Mouse (Mus musculus) liver, postnatal 0 days (tissue): ENCODE results near the gene Zfp607b.

Experiments
- CTCF ChIP-seq: sonication (generic); IDR thresholded peaks from 2 replicates; pipeline ENCODE4 v1.5.1; 2016; ENCODE audit warnings: antibody characterized with exemption, low read depth
- EP300 ChIP-seq: IDR thresholded peaks from 2 replicates; pipeline ENCODE4 v1.6.1; 2016; ENCODE audit warnings: antibody characterized with exemption, low read depth, mild to moderate bottlenecking

DNA sequence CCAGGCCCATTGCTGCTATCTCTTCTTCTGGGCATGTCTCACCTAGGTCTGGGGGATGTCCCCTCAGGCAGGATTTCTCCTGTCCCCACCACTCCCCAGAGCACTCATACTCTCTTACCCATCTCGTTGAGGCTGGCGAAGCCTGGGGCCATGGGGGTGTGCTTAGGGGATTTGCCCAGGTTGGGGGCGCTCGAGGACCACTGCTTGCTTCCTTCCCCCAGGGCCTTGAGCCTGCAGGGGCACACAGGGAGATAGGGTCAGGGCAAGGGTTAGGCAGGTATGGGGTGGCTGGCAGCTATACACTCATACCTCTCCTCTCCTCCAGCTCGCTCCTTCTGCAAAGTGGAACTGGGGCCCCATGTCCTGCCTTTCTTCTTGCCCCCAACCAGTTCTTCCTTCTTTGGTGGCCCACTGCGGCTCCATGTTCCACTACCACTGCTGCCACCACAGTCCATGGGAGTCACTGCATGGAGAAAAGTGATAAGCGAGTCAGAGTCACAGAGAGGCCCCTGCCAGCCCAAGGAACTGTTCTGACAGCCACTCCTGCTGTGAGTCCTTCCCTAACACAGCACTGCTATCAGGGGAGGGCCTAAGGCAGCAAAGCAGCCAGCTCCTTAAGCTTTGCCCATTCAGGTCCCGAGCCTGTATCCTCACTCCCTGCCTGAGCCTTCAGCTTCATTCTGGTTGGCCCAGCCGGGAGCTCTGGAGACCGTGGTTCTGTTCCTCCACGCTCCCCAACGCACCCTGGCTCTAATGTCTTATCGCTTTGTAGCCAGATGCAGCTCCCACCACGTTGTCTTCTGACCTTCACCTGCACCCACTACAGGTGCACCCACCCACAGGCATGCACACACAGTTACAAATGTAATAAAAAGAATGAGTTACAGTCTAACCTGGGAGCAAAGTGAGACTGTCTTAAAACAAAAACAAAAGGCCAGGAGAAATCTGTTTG is 30.2 kb upstream of the Zfp607b start:
- TF ChIP-seq CTCF (no peak), EP300 (no peak)
